Mouse (Mus musculus) adrenal gland, adult 18-20 months (tissue): ENCODE results near the gene 9930021J03Rik. TPM values are rescaled to one million over a fixed set of nuclear protein-coding genes. Genes with fewer than 3 reads are reported as not detected.

Source experiments
- DNase-seq, 2 experiments: peaks; one replicate each; pipeline ENCODE4 v3.0.0; 2021 to 2022; ENCODE audit warnings: low spot score in 2 of 2
- total RNA-seq, 2 experiments: library from RNA; stranded (reverse); gene quantifications; 1 replicate in 1 of 2; 2 replicates in 1 of 2; pipeline ENCODE4 v1.2.3; 2021

The 9930021J03Rik gene
- total RNA-seq, 2 experiments from 2014 or later, result 15.6 to 16.5 TPM

- DNase-seq, result no peak
Measured at GRCm38 (mm10) chr19:29697245-29697874, 108.4 kb downstream of the 9930021J03Rik start, which contains the start of gene Mlana. Mlana (plus strand) TSS chr19:29697824.

- no peak for DNase-seq
Measured at GRCm38 (mm10) chr19:29696840-29697239, 108.9 kb downstream of the 9930021J03Rik start.

GRCm38 (mm10) chr19:29696309-29696708 is 109.5 kb downstream of the 9930021J03Rik start:
- no peak for DNase-seq

- no peak for DNase-seq
Measured at GRCm38 (mm10) chr19:29695071-29695470, 110.7 kb downstream of the 9930021J03Rik start.

GRCm38 (mm10) chr19:29683844-29684540 is 121.8 kb downstream of the 9930021J03Rik start:
- DNase-seq, result peak; percentile 76 to 78

- DNase-seq, result no peak
Measured at GRCm38 (mm10) chr19:29680182-29681152, 125.3 kb downstream of the 9930021J03Rik start.

- no peak for DNase-seq
Measured at GRCm38 (mm10) chr19:29678181-29678778, 127.5 kb downstream of the 9930021J03Rik start.

- DNase-seq, result no peak
Measured at GRCm38 (mm10) chr19:29676479-29677193, 129.2 kb downstream of the 9930021J03Rik start.

GRCm38 (mm10) chr19:29675562-29676078 is 130.2 kb downstream of the 9930021J03Rik start:
- DNase-seq, result no peak

GRCm38 (mm10) chr19:29674946-29675345 is 130.8 kb downstream of the 9930021J03Rik start:
- DNase-seq, result no peak

- DNase-seq, result no peak
Measured at GRCm38 (mm10) chr19:29672660-29673059, 133.1 kb downstream of the 9930021J03Rik start.

GRCm38 (mm10) chr19:29671160-29671559 is 134.6 kb downstream of the 9930021J03Rik start:
- no peak for DNase-seq

GRCm38 (mm10) chr19:29670247-29670646 is 135.5 kb downstream of the 9930021J03Rik start:
- DNase-seq, result no peak

GRCm38 (mm10) chr19:29668135-29668534 is 137.7 kb downstream of the 9930021J03Rik start:
- DNase-seq, result no peak

GRCm38 (mm10) chr19:29666965-29667594 is 138.7 kb downstream of the 9930021J03Rik start:
- no peak for DNase-seq

GRCm38 (mm10) chr19:29666164-29666563 is 139.6 kb downstream of the 9930021J03Rik start:
- DNase-seq, result no peak

- no peak for DNase-seq
Measured at GRCm38 (mm10) chr19:29664934-29665333, 140.9 kb downstream of the 9930021J03Rik start.
